Mouse (Mus musculus) CH12F3 (cell line): ENCODE measurements around the gene Ttc28.

ENCODE experiments used
- in situ Hi-C: fragments of 300-500 bp; cut with MboI; formaldehyde crosslinking; loops from 2 replicates; pipeline ENCODE4 v1.14.3; 2020; ENCODE audit warnings: low sequenced_read_pairs

The Ttc28 gene

DNA sequence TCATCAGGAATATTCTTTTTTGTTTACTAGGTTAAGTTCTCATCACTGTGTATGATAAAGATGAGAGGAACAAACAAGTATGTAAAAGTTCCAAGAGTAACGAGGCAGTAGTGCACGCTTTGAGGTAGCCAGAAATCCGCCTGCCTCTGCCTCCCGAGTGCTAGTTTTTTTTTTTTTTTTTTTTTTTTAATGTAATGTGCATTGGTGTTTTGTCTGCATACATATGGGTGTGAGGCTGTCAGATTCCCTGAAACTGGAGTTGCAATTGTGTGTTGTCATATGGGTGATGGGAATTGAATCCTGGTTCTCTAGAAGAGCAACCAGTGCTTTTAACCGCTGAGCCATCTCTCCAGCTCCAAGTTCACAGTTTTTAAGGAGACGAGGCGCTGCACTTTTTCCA lies 561 bp upstream of the Ttc28 start:
- in situ Hi-C loops = no loop called here

- in situ Hi-C loops = no loop called here
Observed at GRCm38 (mm10) chr5:110888596-110888995, 9.0 kb downstream of the Ttc28 start.

GRCm38 (mm10) chr5:110889945-110890344 lies 10.3 kb downstream of the Ttc28 start:
- in situ Hi-C loops = no loop called here

DNA sequence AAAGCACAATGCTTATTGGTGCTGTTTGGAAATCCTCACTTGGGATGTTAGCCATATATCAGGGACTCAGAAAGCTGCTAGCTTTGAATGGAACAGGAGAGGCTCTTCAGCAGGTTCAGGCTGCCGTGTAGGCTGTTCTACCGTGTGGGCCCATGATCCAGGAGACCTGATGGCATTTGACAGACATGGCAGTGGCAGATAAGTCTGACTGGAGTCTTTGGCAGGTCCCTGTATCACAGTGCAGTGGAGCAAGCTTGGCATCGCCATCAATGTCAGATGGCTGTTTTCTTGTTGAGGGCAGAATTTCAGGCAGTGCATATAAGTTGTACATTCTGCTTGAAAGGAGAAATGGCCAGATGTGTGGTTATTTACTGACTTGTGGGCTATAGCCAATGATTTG lies 11.0 kb downstream of the Ttc28 start:
- in situ Hi-C loops = no loop called here

DNA sequence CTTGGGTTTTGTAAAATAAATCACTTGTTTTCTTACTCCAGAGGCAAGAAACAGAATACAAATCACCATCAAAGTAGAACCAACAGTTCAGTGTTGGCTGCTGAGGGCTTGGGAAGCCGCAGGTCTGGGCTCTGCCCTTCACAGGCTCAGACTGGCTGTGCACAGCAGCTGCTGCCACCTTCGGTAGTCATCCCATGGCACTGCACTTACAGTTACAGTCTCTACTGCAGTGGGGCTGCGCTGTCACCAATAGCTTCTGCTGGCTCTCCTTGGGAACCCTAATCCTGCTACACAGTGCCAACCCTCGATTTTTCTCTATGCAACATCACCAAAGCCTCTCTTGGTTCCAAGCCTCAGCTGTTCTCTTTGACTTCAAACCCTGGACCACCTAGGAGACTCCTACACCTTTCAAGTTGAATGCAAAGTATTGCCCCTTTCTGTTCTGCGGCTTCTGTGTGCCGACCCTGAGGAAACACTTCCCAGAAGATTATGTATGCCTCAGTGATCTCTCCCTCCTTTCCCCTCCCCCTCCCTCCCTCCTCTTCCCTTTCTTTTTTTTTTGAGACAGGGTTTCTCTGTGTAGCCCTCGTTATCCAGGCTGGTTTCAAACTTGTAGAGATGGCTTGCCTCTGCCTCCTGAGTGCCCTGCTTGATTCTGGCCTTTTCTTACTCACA lies 17.6 kb downstream of the Ttc28 start:
- in situ Hi-C loops = no loop called here

GRCm38 (mm10) chr5:110898169-110898568 lies 18.6 kb downstream of the Ttc28 start:
- in situ Hi-C loops = no loop called here

DNA sequence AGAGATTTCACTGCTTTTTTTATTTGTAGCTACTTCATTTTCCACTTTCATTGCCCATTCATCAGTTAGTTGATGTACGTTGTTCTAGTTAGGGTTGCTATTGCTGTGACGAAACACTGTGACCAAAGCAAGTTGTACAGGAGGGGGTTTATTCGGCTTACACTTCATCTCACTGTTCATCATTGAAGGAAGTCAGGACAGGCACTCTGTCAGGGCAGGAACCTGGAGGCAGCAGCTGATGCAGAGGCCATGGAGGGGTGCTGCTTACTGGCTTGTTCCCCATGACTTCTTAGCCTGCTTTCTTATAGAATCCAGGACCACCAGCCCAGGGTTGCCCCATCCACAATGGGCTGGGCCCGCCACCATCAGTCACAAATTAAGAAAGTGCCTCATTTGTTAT lies 19.2 kb downstream of the Ttc28 start:
- in situ Hi-C loops = no loop called here

GRCm38 (mm10) chr5:110900331-110900730 lies 20.7 kb downstream of the Ttc28 start:
- in situ Hi-C loops = no loop called here

DNA sequence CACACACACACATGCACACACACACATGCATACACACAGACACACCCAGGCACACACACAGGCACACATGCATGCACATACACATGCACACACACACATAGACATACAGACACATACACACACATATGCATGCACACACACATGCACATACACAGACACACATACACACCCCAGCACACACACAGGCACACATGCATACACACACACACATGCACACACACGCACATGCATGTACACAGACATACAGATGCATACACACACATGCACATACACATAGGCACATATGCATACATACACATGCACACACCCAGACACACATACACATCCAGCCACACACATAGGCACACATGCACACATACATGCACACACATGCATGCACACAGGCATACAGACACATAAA lies 27.1 kb downstream of the Ttc28 start:
- in situ Hi-C loops = no loop called here

DNA sequence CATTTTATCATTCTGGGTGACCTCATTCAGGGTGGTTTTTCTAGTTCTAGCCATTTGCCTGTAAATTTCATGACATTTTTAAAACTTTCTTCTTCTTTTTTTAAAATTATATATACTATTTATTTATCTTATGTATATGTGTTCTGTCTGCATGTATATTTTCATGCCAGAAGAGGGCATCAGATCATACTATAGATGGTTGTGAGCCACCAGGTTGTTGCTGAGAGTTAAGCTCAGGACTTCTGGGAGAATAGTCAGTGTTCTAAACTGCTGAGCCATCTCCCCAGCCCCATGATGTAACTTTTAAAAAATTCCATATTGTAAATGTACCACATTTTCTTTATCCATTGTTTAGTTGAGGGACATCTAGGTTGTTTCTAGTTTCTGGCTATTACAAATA lies 29.3 kb downstream of the Ttc28 start:
- in situ Hi-C loops = no loop called here

DNA sequence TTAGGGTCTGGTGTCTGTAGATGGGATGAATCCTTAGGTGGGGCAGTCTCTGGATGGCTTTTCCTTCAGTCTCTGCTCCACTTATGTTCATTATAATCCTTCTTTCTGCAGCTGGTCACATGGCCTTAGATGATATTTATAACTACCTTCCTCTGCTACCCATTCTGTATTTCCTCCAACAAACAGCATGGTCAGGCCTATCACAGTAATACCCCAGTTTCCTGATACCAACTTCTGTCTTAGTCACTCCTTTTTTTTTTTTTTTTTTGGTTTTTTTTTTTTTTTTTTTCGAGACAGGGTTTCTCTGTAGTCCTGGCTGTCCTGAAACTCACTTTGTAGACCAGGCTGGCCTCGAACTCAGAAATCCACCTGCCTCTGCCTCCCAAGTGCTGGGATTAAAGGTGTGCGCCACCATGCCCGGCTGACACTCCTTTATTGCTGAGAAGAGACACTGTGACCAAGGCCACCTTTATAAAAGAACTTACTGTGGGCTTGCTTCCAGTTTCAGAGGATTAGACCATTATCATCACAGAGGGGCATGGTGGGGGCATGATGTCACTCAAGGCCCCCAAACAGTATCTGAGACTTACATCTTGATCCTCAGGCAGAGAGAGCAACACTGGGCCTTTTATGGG lies 30.5 kb downstream of the Ttc28 start:
- in situ Hi-C loops = no loop called here

- in situ Hi-C loops = no loop called here
Observed at GRCm38 (mm10) chr5:110914859-110915258, 35.3 kb downstream of the Ttc28 start.

DNA sequence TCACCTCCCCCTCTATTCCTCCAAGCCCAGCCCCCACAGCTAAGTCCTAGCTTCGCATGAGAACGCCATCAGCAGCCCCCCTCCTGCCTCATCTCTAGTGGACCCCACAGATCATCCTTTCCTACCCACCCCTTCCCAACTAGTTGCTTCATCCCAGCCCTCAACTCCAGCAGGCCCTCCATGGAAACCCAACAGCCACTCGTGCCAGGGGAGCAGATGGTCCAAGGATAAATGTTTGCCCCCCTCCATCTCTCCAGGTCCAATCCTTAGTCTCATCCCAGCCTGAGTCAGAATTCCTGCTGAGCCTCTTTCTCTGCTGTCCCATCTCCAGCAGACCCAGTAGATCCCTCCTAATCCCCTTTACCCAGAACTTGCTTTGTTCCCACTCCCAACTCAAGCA lies 36.6 kb downstream of the Ttc28 start:
- in situ Hi-C loops = no loop called here

- in situ Hi-C loops = no loop called here
Observed at GRCm38 (mm10) chr5:110919541-110919940, 39.9 kb downstream of the Ttc28 start.

- in situ Hi-C loops = no loop called here
Observed at GRCm38 (mm10) chr5:110923336-110923735, 43.7 kb downstream of the Ttc28 start.

GRCm38 (mm10) chr5:110924636-110925035 lies 45.0 kb downstream of the Ttc28 start:
- in situ Hi-C loops = no loop called here

DNA sequence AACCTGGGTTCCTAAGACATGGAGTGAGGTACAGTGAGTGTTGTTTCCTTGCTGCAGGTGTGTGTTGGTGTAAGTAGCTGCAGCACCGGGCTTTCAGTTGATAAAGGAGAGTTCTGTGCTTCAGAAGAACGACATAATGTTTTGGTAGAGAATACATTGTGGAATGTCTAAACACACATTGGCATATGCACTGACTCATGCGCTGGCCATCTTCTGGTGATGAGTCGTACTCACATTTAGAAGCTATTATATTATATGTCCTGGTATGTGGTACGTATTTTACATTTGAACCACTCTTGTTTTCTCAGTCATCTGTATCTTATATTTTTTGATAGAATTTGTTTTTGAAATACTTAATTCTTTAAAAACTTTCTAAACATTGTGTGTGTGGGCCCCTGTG lies 46.2 kb downstream of the Ttc28 start:
- in situ Hi-C loops = no loop called here

DNA sequence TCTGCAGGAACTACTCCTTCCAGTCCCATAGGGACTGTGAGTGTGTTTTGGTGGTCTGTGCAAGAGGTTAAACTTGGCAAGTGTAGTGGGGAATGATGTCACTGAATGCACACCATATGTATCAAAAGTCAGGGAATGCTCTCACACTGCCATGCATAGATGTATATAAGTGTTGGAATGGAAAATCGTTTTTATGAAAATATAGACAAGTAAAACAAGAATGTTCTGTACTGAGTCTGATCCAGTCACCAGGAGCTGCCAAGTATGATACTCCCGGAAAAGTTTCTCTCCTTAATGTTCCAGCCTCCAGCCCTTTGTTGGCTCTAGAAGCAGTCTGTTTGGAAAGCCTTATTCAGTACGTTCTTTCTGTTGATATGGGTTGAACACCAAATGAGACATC lies 48.7 kb downstream of the Ttc28 start:
- in situ Hi-C loops = no loop called here

DNA sequence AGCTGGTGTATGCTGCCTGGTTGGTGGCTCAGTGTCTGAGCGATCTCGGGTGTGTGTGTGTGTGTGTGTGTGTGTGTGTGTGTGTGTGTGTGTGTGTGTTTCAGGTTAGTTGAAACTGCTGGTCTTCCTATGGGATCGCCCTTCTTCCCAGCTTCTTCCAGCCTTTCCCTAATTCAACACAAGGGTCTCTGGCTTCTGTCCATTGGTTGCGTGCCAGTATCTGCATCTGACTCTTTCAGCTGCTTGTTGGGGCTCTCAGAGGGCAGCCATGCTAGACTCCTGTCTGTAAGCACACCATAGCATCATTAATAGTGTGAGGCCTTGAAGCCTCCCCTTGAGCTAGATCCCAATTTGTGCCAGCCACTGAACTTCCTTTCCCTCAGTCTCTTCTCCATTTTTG lies 49.7 kb downstream of the Ttc28 start:
- in situ Hi-C loops = no loop called here

GRCm38 (mm10) chr5:110936606-110937005 lies 57.0 kb downstream of the Ttc28 start:
- in situ Hi-C loops = no loop called here

DNA sequence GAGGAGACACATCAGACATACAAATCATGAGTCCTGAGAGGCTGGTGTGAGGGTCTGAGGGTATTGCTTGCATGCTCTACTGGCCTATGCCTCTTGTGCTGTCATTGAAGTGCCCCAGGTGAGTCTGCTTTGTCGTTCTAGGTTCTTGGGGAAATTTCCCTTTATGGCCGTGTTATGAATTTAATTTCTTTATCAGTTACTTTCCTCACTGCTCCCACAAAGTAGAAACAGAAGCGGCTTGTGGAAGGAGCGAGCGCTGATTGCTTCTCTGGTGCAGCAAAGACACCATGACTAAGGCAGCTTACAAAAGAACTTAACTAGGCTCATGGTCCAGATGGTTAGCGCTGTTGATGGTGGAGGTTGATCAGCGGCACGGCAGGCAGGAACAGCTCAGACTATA lies 64.7 kb downstream of the Ttc28 start:
- in situ Hi-C loops = no loop called here

GRCm38 (mm10) chr5:110948476-110949399 lies 69.1 kb downstream of the Ttc28 start:
- in situ Hi-C loops = no loop called here
